Mouse (Mus musculus): Measurements from ENCODE around the gene Kctd5. TPM values are rescaled to one million over a fixed set of nuclear protein-coding genes. Genes with fewer than 3 reads are reported as not detected.

The Kctd5 gene
- polyA plus RNA-seq, 1 experiment from 2014 or later: 56.3 TPM

- H3K36me3 ChIP-seq (ENCODE audit: control insufficient read depth, insufficient read depth, low read length): no peaks in the 10 kb centered on the region
- no peak overlapping the region for H3K4me3 ChIP-seq (ENCODE audit: low read depth, low read length)
- ATAC-seq (ENCODE audit: low read depth): no peak
- no peak overlapping the region for H3K27ac ChIP-seq (replicated peaks; ENCODE audit: low read depth, low read length)
- no peak overlapping the region for H3K4me2 ChIP-seq (ENCODE audit: low read depth, low read length)
- H3K9ac ChIP-seq (ENCODE audit: low read depth, low read length): no peak overlapping the region
- no peaks in the 10 kb centered on the region for H3K4me1 ChIP-seq (ENCODE audit: control insufficient read depth, insufficient read depth, low read length)
- 58% methylated on average over 7 of the region's 7 CpGs for WGBS
- DNase-seq (ENCODE audit: low spot score): no peak
- no peaks in the 10 kb centered on the region for H3K27me3 ChIP-seq (replicated peaks; ENCODE audit: control insufficient read depth, insufficient read depth, low read length)
- no peaks in the 10 kb centered on the region for H3K9me3 ChIP-seq (ENCODE audit: control insufficient read depth, low read length)
Observed at GRCm38 (mm10) chr17:24029477-24029876, 43.8 kb downstream of the Kctd5 start.

GRCm38 (mm10) chr17:24021375-24022199 is 51.7 kb downstream of the Kctd5 start:
- Histone ChIP-seq H3K4me2 (ENCODE audit: low read depth, low read length) (no peak overlapping the region), H3K9me3 (ENCODE audit: control insufficient read depth, low read length) (no peaks in the 10 kb centered on the region), H3K4me3 (ENCODE audit: low read depth, low read length) (no peak overlapping the region), H3K27ac (replicated peaks; ENCODE audit: low read depth, low read length) (peak overlapping the region; percentile 46; the same call in 1 of the 2 replicates), H3K27me3 (replicated peaks; ENCODE audit: control insufficient read depth, insufficient read depth, low read length) (no peaks in the 10 kb centered on the region), H3K36me3 (ENCODE audit: control insufficient read depth, insufficient read depth, low read length) (no peaks in the 10 kb centered on the region), H3K4me1 (ENCODE audit: control insufficient read depth, insufficient read depth, low read length) (peaks cover 8% of the 10 kb centered on the region; the same call in 1 of the 2 replicates), H3K9ac (ENCODE audit: low read depth, low read length) (no peak overlapping the region)
- ATAC-seq (ENCODE audit: low read depth): no peak
- no peak for DNase-seq (ENCODE audit: low spot score)
- WGBS: 68% methylated on average over 5 of the region's 5 CpGs

GRCm38 (mm10) chr17:24020696-24021095 is 52.6 kb downstream of the Kctd5 start:
- Histone ChIP-seq H3K27me3 (replicated peaks; ENCODE audit: control insufficient read depth, insufficient read depth, low read length) (no peaks in the 10 kb centered on the region), H3K36me3 (ENCODE audit: control insufficient read depth, insufficient read depth, low read length) (no peaks in the 10 kb centered on the region), H3K9ac (ENCODE audit: low read depth, low read length) (no peak overlapping the region), H3K9me3 (ENCODE audit: control insufficient read depth, low read length) (no peaks in the 10 kb centered on the region), H3K27ac (replicated peaks; ENCODE audit: low read depth, low read length) (peak overlapping the region; percentile 61), H3K4me1 (ENCODE audit: control insufficient read depth, insufficient read depth, low read length) (peaks cover 8% of the 10 kb centered on the region; the same call in 1 of the 2 replicates), H3K4me3 (ENCODE audit: low read depth, low read length) (no peak overlapping the region), H3K4me2 (ENCODE audit: low read depth, low read length) (no peak overlapping the region)
- peak; percentile 79 for DNase-seq (ENCODE audit: low spot score)
- 37% methylated on average over 6 of the region's 6 CpGs for WGBS
- ATAC-seq (ENCODE audit: low read depth): peak; percentile 70; the same call in 1 of the 2 replicates

GRCm38 (mm10) chr17:24015727-24016126 is 57.6 kb downstream of the Kctd5 start:
- Histone ChIP-seq H3K9me3 (ENCODE audit: control insufficient read depth, low read length) (no peaks in the 10 kb centered on the region), H3K9ac (ENCODE audit: low read depth, low read length) (no peak overlapping the region), H3K36me3 (ENCODE audit: control insufficient read depth, insufficient read depth, low read length) (no peaks in the 10 kb centered on the region), H3K4me2 (ENCODE audit: low read depth, low read length) (no peak overlapping the region), H3K4me1 (ENCODE audit: control insufficient read depth, insufficient read depth, low read length) (peaks cover 3% of the 10 kb centered on the region; the same call in 1 of the 2 replicates), H3K4me3 (ENCODE audit: low read depth, low read length) (no peak overlapping the region), H3K27me3 (replicated peaks; ENCODE audit: control insufficient read depth, insufficient read depth, low read length) (no peaks in the 10 kb centered on the region), H3K27ac (replicated peaks; ENCODE audit: low read depth, low read length) (no peak overlapping the region)
- 30% methylated on average over 14 of the region's 14 CpGs for WGBS
- DNase-seq (ENCODE audit: low spot score) (no peak), ATAC-seq (ENCODE audit: low read depth) (no peak)

GRCm38 (mm10) chr17:24014433-24014965 is 58.8 kb downstream of the Kctd5 start:
- Histone ChIP-seq H3K9ac (ENCODE audit: low read depth, low read length) (no peak overlapping the region), H3K27ac (replicated peaks; ENCODE audit: low read depth, low read length) (no peak overlapping the region), H3K4me2 (ENCODE audit: low read depth, low read length) (no peak overlapping the region), H3K4me1 (ENCODE audit: control insufficient read depth, insufficient read depth, low read length) (no peaks in the 10 kb centered on the region), H3K36me3 (ENCODE audit: control insufficient read depth, insufficient read depth, low read length) (no peaks in the 10 kb centered on the region), H3K9me3 (ENCODE audit: control insufficient read depth, low read length) (no peaks in the 10 kb centered on the region), H3K4me3 (ENCODE audit: low read depth, low read length) (no peak overlapping the region), H3K27me3 (replicated peaks; ENCODE audit: control insufficient read depth, insufficient read depth, low read length) (no peaks in the 10 kb centered on the region)
- DNase-seq (ENCODE audit: low spot score): no peak
- no peak for ATAC-seq (ENCODE audit: low read depth)
- 83% methylated on average over 5 of the region's 5 CpGs for WGBS

- no peak overlapping the region for H3K4me2 ChIP-seq (ENCODE audit: low read depth, low read length)
- DNase-seq (ENCODE audit: low spot score) (peak; percentile 31), ATAC-seq (ENCODE audit: low read depth) (no peak)
- no peaks in the 10 kb centered on the region for H3K4me1 ChIP-seq (ENCODE audit: control insufficient read depth, insufficient read depth, low read length)
- no peaks in the 10 kb centered on the region for H3K36me3 ChIP-seq (ENCODE audit: control insufficient read depth, insufficient read depth, low read length)
- H3K9ac ChIP-seq (ENCODE audit: low read depth, low read length): no peak overlapping the region
- no peaks in the 10 kb centered on the region for H3K27me3 ChIP-seq (replicated peaks; ENCODE audit: control insufficient read depth, insufficient read depth, low read length)
- 81% methylated on average over 2 of the region's 2 CpGs for WGBS
- H3K27ac ChIP-seq (replicated peaks; ENCODE audit: low read depth, low read length): no peak overlapping the region
- no peak overlapping the region for H3K4me3 ChIP-seq (ENCODE audit: low read depth, low read length)
- no peaks in the 10 kb centered on the region for H3K9me3 ChIP-seq (ENCODE audit: control insufficient read depth, low read length)
Observed at GRCm38 (mm10) chr17:24012921-24013320, 60.4 kb downstream of the Kctd5 start.

- no peaks in the 10 kb centered on the region for H3K27me3 ChIP-seq (replicated peaks; ENCODE audit: control insufficient read depth, insufficient read depth, low read length)
- no peak overlapping the region for H3K4me3 ChIP-seq (ENCODE audit: low read depth, low read length)
- no peak overlapping the region for H3K27ac ChIP-seq (replicated peaks; ENCODE audit: low read depth, low read length)
- H3K4me2 ChIP-seq (ENCODE audit: low read depth, low read length): no peak overlapping the region
- ATAC-seq (ENCODE audit: low read depth) (no peak), DNase-seq (ENCODE audit: low spot score) (no peak)
- no peaks in the 10 kb centered on the region for H3K9me3 ChIP-seq (ENCODE audit: control insufficient read depth, low read length)
- no peak overlapping the region for H3K9ac ChIP-seq (ENCODE audit: low read depth, low read length)
- no peaks in the 10 kb centered on the region for H3K36me3 ChIP-seq (ENCODE audit: control insufficient read depth, insufficient read depth, low read length)
- H3K4me1 ChIP-seq (ENCODE audit: control insufficient read depth, insufficient read depth, low read length): no peaks in the 10 kb centered on the region
- 62% methylated on average over 5 of the region's 5 CpGs for WGBS
Observed at GRCm38 (mm10) chr17:24009617-24010016, 63.7 kb downstream of the Kctd5 start.

GRCm38 (mm10) chr17:24008105-24008504 is 65.2 kb downstream of the Kctd5 start:
- no peaks in the 10 kb centered on the region for H3K36me3 ChIP-seq (ENCODE audit: control insufficient read depth, insufficient read depth, low read length)
- H3K9me3 ChIP-seq (ENCODE audit: control insufficient read depth, low read length): no peaks in the 10 kb centered on the region
- H3K4me2 ChIP-seq (ENCODE audit: low read depth, low read length): no peak overlapping the region
- ATAC-seq (ENCODE audit: low read depth): no peak
- no peak for DNase-seq (ENCODE audit: low spot score)
- no peak overlapping the region for H3K9ac ChIP-seq (ENCODE audit: low read depth, low read length)
- no peak overlapping the region for H3K27ac ChIP-seq (replicated peaks; ENCODE audit: low read depth, low read length)
- H3K4me1 ChIP-seq (ENCODE audit: control insufficient read depth, insufficient read depth, low read length): no peaks in the 10 kb centered on the region
- no peak overlapping the region for H3K4me3 ChIP-seq (ENCODE audit: low read depth, low read length)
- H3K27me3 ChIP-seq (replicated peaks; ENCODE audit: control insufficient read depth, insufficient read depth, low read length): no peaks in the 10 kb centered on the region
- 78% methylated on average over 4 of the region's 4 CpGs for WGBS

- no peak for ATAC-seq (ENCODE audit: low read depth)
- Histone ChIP-seq H3K4me1 (ENCODE audit: control insufficient read depth, insufficient read depth, low read length) (no peaks in the 10 kb centered on the region), H3K4me3 (ENCODE audit: low read depth, low read length) (no peak overlapping the region), H3K9me3 (ENCODE audit: control insufficient read depth, low read length) (no peaks in the 10 kb centered on the region), H3K27me3 (replicated peaks; ENCODE audit: control insufficient read depth, insufficient read depth, low read length) (no peaks in the 10 kb centered on the region), H3K27ac (replicated peaks; ENCODE audit: low read depth, low read length) (no peak overlapping the region), H3K9ac (ENCODE audit: low read depth, low read length) (no peak overlapping the region), H3K36me3 (ENCODE audit: control insufficient read depth, insufficient read depth, low read length) (no peaks in the 10 kb centered on the region), H3K4me2 (ENCODE audit: low read depth, low read length) (no peak overlapping the region)
- 72% methylated on average over 1 of the region's 1 CpGs for WGBS
- DNase-seq (ENCODE audit: low spot score): no peak
Observed at GRCm38 (mm10) chr17:24007391-24007790, 65.9 kb downstream of the Kctd5 start.

All from embryonic facial prominence, embryonic 14.5 days (tissue).